Mouse (Mus musculus): ENCODE results near the gene Polg.

Polg gene

GRCm38 (mm10) chr7:79465461-79466044 lies 609 bp downstream of the Polg start:
- peak; percentile 75 for DNase-seq (ENCODE audit: low read depth)

- DNase-seq (ENCODE audit: low read depth), result no peak
Measured at GRCm38 (mm10) chr7:79464776-79465420, 1.3 kb downstream of the Polg start.

GRCm38 (mm10) chr7:79463376-79464077 lies 2.6 kb downstream of the Polg start:
- DNase-seq (ENCODE audit: low read depth), result no peak

GRCm38 (mm10) chr7:79461721-79462120 lies 4.4 kb downstream of the Polg start:
- no peak for DNase-seq (ENCODE audit: low read depth)

GRCm38 (mm10) chr7:79447486-79447885 lies 18.7 kb downstream of the Polg start:
- peak; percentile 57 for DNase-seq (ENCODE audit: low read depth)

GRCm38 (mm10) chr7:79447048-79447447 lies 19.1 kb downstream of the Polg start:
- no peak for DNase-seq (ENCODE audit: low read depth)

- DNase-seq (ENCODE audit: low read depth), result no peak
Measured at GRCm38 (mm10) chr7:79440035-79440434, 26.1 kb downstream of the Polg start.

- no peak for DNase-seq (ENCODE audit: low read depth)
Measured at GRCm38 (mm10) chr7:79428243-79428642, 37.9 kb downstream of the Polg start.

GRCm38 (mm10) chr7:79425804-79426203 lies 40.4 kb downstream of the Polg start:
- DNase-seq (ENCODE audit: low read depth), result no peak

GRCm38 (mm10) chr7:79422876-79423275 lies 43.3 kb downstream of the Polg start:
- DNase-seq (ENCODE audit: low read depth), result peak; percentile 65

GRCm38 (mm10) chr7:79419950-79420349 lies 46.2 kb downstream of the Polg start:
- peak; percentile 82 for DNase-seq (ENCODE audit: low read depth)

- DNase-seq (ENCODE audit: low read depth), result no peak
Measured at GRCm38 (mm10) chr7:79414449-79415375, 51.5 kb downstream of the Polg start.

- DNase-seq (ENCODE audit: low read depth), result no peak
Measured at GRCm38 (mm10) chr7:79400296-79400695, 65.9 kb downstream of the Polg start.

GRCm38 (mm10) chr7:79398971-79399370 lies 67.2 kb downstream of the Polg start:
- DNase-seq (ENCODE audit: low read depth), result no peak

- no peak for DNase-seq (ENCODE audit: low read depth)
Measured at GRCm38 (mm10) chr7:79398426-79398825, 67.7 kb downstream of the Polg start.

GRCm38 (mm10) chr7:79397446-79397963 lies 68.7 kb downstream of the Polg start:
- DNase-seq (ENCODE audit: low read depth), result no peak

Data from naive thymus-derived CD4-positive, alpha-beta T cell, adult 2 months (primary cell).